Mouse (Mus musculus) kidney, postnatal 36 days (tissue): ENCODE data around the gene Copa.
A peak's percentile ranks its signal among the peaks of the same experiment; 100 is the strongest.

ENCODE experiments used
- DNase-seq, 2 experiments: peaks; one replicate each; pipeline ENCODE4 v3.0.0; 2021 to 2022; ENCODE audit warnings: mixed read lengths in 2 of 2

The Copa gene

DNA sequence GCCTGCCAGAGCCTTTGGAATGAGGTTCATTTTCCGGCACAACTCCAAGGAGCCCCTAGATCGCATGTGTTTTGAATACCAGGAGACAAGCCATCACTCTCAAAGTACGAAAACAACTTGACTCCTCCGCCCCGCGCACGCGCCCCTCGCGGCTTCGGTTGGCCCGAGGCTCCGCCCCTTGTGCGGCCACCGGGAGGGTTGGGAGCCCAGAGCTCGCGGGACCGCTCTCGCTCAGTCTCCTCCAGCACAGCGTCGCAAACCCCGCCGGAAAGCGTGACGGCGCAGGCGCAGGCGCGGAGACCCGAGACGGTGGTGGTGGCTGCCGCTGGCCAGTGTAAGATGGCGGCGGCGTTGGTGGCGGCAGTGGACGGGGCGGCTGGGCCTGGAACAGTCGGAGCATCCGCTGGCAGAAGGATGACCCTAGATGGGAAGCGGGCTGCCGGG, 65.5 kb downstream of the Copa start, which contains the start of gene Dcaf8:
Gene Dcaf8, plus strand, starts transcription at position 250 of the 444 bp plus-strand sequence.
- peak; percentile 98 for DNase-seq

- peak; percentile 46 to 71 for DNase-seq
Observed at GRCm38 (mm10) chr1:172148279-172148954, 66.1 kb downstream of the Copa start.

- no peak for DNase-seq
Observed at GRCm38 (mm10) chr1:172148955-172149815, 66.9 kb downstream of the Copa start.

GRCm38 (mm10) chr1:172154536-172154935, 72.2 kb downstream of the Copa start:
- no peak for DNase-seq

DNA sequence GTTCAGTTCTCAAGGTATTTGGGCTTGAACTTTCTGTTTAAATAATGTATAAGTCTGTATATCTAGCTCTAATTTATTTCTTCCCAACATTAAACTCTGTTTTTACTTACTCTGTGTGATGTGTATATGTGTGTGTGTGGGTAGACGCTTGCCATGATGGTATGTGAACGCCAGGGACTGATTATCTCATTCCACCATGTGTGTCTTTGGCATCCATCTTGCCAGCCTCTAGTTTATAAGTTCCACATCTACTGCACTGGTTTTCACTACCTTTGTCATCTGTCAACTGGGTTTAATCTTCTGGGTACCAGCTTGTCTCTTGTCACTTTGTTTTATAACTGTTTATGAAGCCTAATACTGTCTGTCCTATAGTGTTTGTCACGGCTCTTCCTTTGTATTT, 73.2 kb downstream of the Copa start:
- no peak for DNase-seq

GRCm38 (mm10) chr1:172159970-172160369, 77.6 kb downstream of the Copa start:
- no peak for DNase-seq

DNA sequence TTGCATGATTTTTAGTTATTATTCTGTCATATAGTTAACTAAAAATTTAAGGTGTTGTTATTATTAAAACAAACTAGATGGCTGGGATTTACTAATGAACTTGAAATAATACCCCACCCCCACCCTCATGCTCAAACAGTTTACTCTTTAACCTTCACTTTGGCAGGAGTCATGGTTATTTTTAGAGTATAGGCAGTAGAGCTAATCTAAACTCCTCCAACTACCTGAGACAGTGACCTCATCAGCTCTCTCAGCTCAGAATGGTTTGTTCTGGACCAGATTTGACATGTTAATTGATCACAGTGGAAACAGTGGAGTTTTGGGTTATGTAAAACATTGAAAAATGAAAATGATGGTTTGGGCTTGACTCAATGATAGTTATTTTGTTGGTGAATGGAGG, 78.2 kb downstream of the Copa start:
- no peak for DNase-seq

GRCm38 (mm10) chr1:172162009-172162408, 79.7 kb downstream of the Copa start:
- peak; percentile 54 to 55 for DNase-seq

DNA sequence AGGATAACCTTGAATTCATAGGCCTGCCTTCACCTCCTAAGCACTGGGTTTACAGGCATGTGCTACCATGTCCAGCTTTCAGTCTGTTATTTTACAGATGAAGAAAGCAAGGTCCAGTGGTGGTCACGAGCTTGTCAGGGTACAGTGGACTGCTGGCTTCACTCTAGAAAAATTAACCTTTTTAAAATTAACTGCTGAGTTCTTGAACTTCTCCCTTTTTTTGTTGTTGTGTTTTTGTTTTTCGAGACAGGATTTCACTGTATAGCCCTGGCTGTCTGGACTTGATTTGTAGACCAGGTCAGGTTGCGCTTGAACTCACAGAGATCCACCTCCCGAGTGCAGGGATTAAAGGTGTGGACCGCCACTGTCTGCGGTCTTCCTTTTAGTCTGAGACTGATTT, 80.6 kb downstream of the Copa start:
- peak; percentile 67 to 72 for DNase-seq

GRCm38 (mm10) chr1:172167911-172168310, 85.6 kb downstream of the Copa start:
- DNase-seq: peak; percentile 37 to 85

- no peak for DNase-seq
Observed at GRCm38 (mm10) chr1:172169809-172170208, 87.5 kb downstream of the Copa start.
